Mouse (Mus musculus) liver, postnatal 0 days (tissue): ENCODE measurements around the gene Ctns. TPM values are rescaled to one million over a fixed set of nuclear protein-coding genes. Genes with fewer than 3 reads are reported as not detected.

ENCODE experiments used
- ATAC-seq: fragments of 200-750 bp; cut with Nextera tagmentation; 2 replicates; pipeline ENCODE4 v1.8.0; 2017; ENCODE audit warnings: mild to moderate bottlenecking, moderate library complexity
- DNase-seq: peaks from one replicate; pipeline ENCODE4 v3.0.0-alpha.2; 2016
- H3K27ac ChIP-seq: fragments of 300-500 bp; sonication (generic); 2 replicates; pipeline ENCODE4 v1.5.1; 2014; ENCODE audit warnings: antibody characterized with exemption, moderate library complexity, mild to moderate bottlenecking, low read depth
- H3K27me3 ChIP-seq: fragments of 300-500 bp; sonication (generic); 2 replicates; pipeline ENCODE4 v1.6.1; 2014; ENCODE audit warnings: low read length, control low read depth, mixed read lengths; ENCODE audit not compliant: insufficient read depth
- H3K36me3 ChIP-seq: fragments of 300-500 bp; sonication (generic); replicated peaks from 2 replicates; pipeline ENCODE4 v1.6.1; 2014; ENCODE audit warnings: mild to moderate bottlenecking, control low read depth, low read length, moderate library complexity, mixed read lengths; ENCODE audit not compliant: insufficient read depth
- H3K4me1 ChIP-seq: fragments of 300-500 bp; sonication (generic); 2 replicates; pipeline ENCODE4 v1.6.1; 2014; ENCODE audit warnings: antibody characterized with exemption, mild to moderate bottlenecking, control low read depth; ENCODE audit not compliant: insufficient read depth
- H3K4me2 ChIP-seq: fragments of 300-500 bp; sonication (generic); 2 replicates; pipeline ENCODE4 v1.6.1; 2014; ENCODE audit warnings: low read depth, mild to moderate bottlenecking, low read length, moderate library complexity, mixed read lengths
- H3K4me3 ChIP-seq: fragments of 300-500 bp; sonication (generic); 2 replicates; pipeline ENCODE4 v1.5.1; 2014; ENCODE audit warnings: low read depth, low read length
- H3K9ac ChIP-seq: fragments of 300-500 bp; sonication (generic); replicated peaks from 2 replicates; pipeline ENCODE4 v1.6.1; 2014; ENCODE audit warnings: mild to moderate bottlenecking, moderate library complexity
- H3K9me3 ChIP-seq: fragments of 300-500 bp; sonication (generic); 2 replicates; pipeline ENCODE4 v1.6.1; 2016; ENCODE audit warnings: mild to moderate bottlenecking, control low read depth, low read length, mixed read lengths
- CTCF ChIP-seq: sonication (generic); IDR thresholded peaks from 2 replicates; pipeline ENCODE4 v1.5.1; 2016; ENCODE audit warnings: antibody characterized with exemption, low read depth
- EP300 ChIP-seq: IDR thresholded peaks from 2 replicates; pipeline ENCODE4 v1.6.1; 2016; ENCODE audit warnings: antibody characterized with exemption, low read depth, mild to moderate bottlenecking
- WGBS: fragments of 180-500 bp; shearing (Covaris S2); extraction: QIAGEN DNeasy Blood & Tissue Kit; methylation state at CpG from one replicate; pipeline ENCODE4 v1.1.7; 2014; ENCODE audit not compliant: insufficient replicate concordance; 5-methylcytosine and 5-hydroxymethylcytosine counted together
- polyA plus RNA-seq: library from polyadenylated mRNA; unstranded; fragments of >200 nt; fragmentation: Nextera tagmentation; extraction: Ambion mirVana; gene quantifications from 2 replicates; pipeline ENCODE4 v1.2.1, GENCODE M21; 2015

Gene Ctns
- 7.3 and 8.4 TPM in 2 replicates for polyA plus RNA-seq

GRCm38 (mm10) chr11:73198603-73199229, at the start of gene Ctns:
Gene Ctns, minus strand, starts transcription at chr11:73199042.
- WGBS, result 2% methylated on average over 22 of the region's 22 CpGs
- peak within 1 kb of the TSS; percentile 71 for H3K4me3 ChIP-seq
- DNase-seq (peak; percentile 85), ATAC-seq (peak; percentile 95)
- H3K27ac ChIP-seq, result peak within 1 kb of the TSS; percentile 89
- peaks cover 18% of the 10 kb centered on the region for H3K4me1 ChIP-seq
- peak within 1 kb of the TSS; percentile 87 for H3K9ac ChIP-seq
- no peak for TF ChIP-seq EP300
- TF ChIP-seq CTCF, result no peak
- peak within 1 kb of the TSS; percentile 97 for H3K4me2 ChIP-seq
- H3K27me3 ChIP-seq, result no peaks in the 10 kb centered on the region
- H3K9me3 ChIP-seq, result no peaks in the 10 kb centered on the region
- peaks cover 9% of the 10 kb centered on the region; the same call in 1 of the 2 replicates for H3K36me3 ChIP-seq

GRCm38 (mm10) chr11:73242777-73243176, 43.9 kb upstream of the Ctns start:
- TF ChIP-seq EP300 (no peak), CTCF (no peak)
- Histone ChIP-seq H3K4me3 (no peak overlapping the region), H3K9me3 (no peaks in the 10 kb centered on the region), H3K36me3 (no peaks in the 10 kb centered on the region), H3K27me3 (no peaks in the 10 kb centered on the region), H3K4me1 (no peaks in the 10 kb centered on the region), H3K27ac (no peak overlapping the region), H3K9ac (no peak overlapping the region), H3K4me2 (no peak overlapping the region)
- ATAC-seq (no peak), DNase-seq (no peak)
- WGBS, result 81% methylated on average over 4 of the region's 4 CpGs

GRCm38 (mm10) chr11:73242199-73242598, 43.4 kb upstream of the Ctns start:
- TF ChIP-seq CTCF (no peak), EP300 (no peak)
- Histone ChIP-seq H3K4me1 (no peaks in the 10 kb centered on the region), H3K27me3 (no peaks in the 10 kb centered on the region), H3K36me3 (no peaks in the 10 kb centered on the region), H3K9ac (no peak overlapping the region), H3K27ac (no peak overlapping the region), H3K4me2 (no peak overlapping the region), H3K4me3 (no peak overlapping the region), H3K9me3 (no peaks in the 10 kb centered on the region)
- 86% methylated on average over 6 of the region's 6 CpGs for WGBS
- no peak for ATAC-seq
- DNase-seq, result no peak

DNA sequence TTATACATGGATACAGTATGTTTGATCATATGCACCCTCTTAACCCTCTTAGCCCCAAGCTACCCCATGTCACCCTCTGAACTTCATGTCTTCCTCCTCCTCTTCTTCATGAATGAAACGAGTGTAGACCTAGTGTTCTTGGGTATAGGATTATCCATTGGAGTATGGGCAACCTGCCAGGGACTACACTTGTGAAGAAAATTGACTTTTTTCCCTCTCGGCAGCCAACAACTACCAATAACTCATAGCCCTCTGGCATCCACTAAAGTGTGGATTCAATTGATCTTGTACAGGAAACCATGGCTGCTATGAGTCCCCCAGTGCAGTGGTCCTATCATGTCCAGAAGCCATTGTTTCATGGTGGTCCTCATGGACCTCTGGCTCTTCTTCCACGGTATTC, 37.9 kb upstream of the Ctns start:
- DNase-seq, result no peak
- WGBS, result 57% methylated on average over 3 of the region's 3 CpGs
- no peaks in the 10 kb centered on the region for H3K9me3 ChIP-seq
- no peak overlapping the region for H3K4me3 ChIP-seq
- no peak overlapping the region for H3K27ac ChIP-seq
- ATAC-seq, result no peak
- H3K4me1 ChIP-seq, result no peaks in the 10 kb centered on the region; the same call in 1 of the 2 replicates
- H3K36me3 ChIP-seq, result no peaks in the 10 kb centered on the region
- TF ChIP-seq EP300 (no peak), CTCF (no peak)
- H3K4me2 ChIP-seq, result no peak overlapping the region
- no peaks in the 10 kb centered on the region for H3K27me3 ChIP-seq
- H3K9ac ChIP-seq, result no peak overlapping the region

DNA sequence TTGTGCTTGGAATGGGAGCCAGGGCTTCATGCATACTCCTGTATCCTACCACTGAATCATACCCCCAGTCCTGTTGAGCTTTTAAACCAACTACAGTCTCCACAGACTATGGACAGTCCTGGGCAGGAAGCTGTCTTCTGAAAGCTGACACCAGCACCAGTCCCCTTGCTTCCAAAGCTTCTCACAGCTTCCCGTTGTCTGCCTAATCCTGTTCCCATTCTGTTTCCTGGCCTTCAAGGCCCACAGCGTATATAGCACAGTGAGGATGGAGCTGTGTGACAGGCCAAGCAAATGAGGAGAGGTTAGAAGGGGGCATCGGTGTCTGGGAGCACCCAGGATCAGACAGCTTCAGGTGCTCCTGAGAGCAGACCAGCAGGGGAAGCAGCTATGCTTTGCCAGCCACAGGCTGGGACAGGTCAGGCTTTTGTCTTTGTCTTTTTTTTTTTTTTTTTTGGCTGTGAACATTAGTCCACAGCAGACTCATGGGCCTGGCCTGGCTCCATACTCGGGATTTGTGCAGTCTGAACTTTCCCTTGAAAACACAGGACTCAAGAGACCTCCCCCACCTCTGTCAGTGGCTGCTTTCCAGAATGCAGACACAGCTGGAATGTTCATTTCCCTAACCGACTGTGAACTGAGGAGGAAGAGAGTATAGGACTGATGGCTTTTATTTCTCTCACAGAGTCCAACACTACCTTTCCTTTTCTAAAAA, 37.3 kb upstream of the Ctns start:
- no peak for DNase-seq
- WGBS, result 25% methylated on average over 5 of the region's 5 CpGs
- Histone ChIP-seq H3K4me3 (no peak overlapping the region), H3K4me2 (no peak overlapping the region), H3K9ac (no peak overlapping the region), H3K27ac (no peak overlapping the region), H3K27me3 (no peaks in the 10 kb centered on the region), H3K36me3 (no peaks in the 10 kb centered on the region), H3K4me1 (no peaks in the 10 kb centered on the region; the same call in 1 of the 2 replicates), H3K9me3 (no peaks in the 10 kb centered on the region)
- TF ChIP-seq CTCF (no peak), EP300 (no peak)
- no peak for ATAC-seq

- Histone ChIP-seq H3K27me3 (no peaks in the 10 kb centered on the region), H3K9ac (no peak within 1 kb of the TSS), H3K27ac (no peak within 1 kb of the TSS), H3K36me3 (no peaks in the 10 kb centered on the region), H3K9me3 (no peaks in the 10 kb centered on the region), H3K4me2 (no peak within 1 kb of the TSS), H3K4me1 (no peaks in the 10 kb centered on the region; the same call in 1 of the 2 replicates), H3K4me3 (no peak within 1 kb of the TSS)
- WGBS, result 75% methylated on average over 5 of the region's 5 CpGs
- no peak for TF ChIP-seq EP300
- TF ChIP-seq CTCF, result no peak
- ATAC-seq (no peak), DNase-seq (no peak)
Measured at GRCm38 (mm10) chr11:73233992-73234391, 35.1 kb upstream of the Ctns start, which contains the start of gene Trpv1. Gene Trpv1, plus strand, starts transcription at chr11:73234292.
